In genomic region chr11:46373071-46374030, GRCm38 (mm10) we compare ENCODE assay signal across 23 mouse cellular contexts. TPM values are rescaled to one million over a fixed set of nuclear protein-coding genes. Genes with fewer than 3 reads are reported as not detected.
DNase-seq lines count a peak whose midpoint lies in the region; ATAC-seq lines count a peak whose summit lies in the region.
"Had no signal": no experiment of that assay in that cellular context is flagged by ENCODE, and none has a peak within 500 bp of the region (broad histone marks: within the 10 kb centered on the region; RNA-seq: fewer than 3 reads in every experiment).

No protein-coding gene starts in this region.

- 84% methylated on average over 13 of the region's 13 CpGs for WGBS in midbrain, embryonic 13.5 days

- peak; percentile 31 to 43 for DNase-seq in B cell, adult 2 months
- DNase-seq in CD4-positive, CD25-positive, alpha-beta regulatory T cell, adult 2 months (ENCODE audit: low read depth, low spot score): peak; percentile 73
- peak; percentile 86 for DNase-seq in induced T-regulatory cell, adult 2 months (ENCODE audit: low read depth)
- peak; percentile 81 for DNase-seq in naive thymus-derived CD4-positive, alpha-beta T cell, adult 2 months (ENCODE audit: low read depth)
- no peak for DNase-seq in yolk sac, embryonic 10.5 days (ENCODE audit: low spot score)
- no peak for DNase-seq in kidney, postnatal 25 days
- DNase-seq: cerebellum, adult 9-10 months; embryo, embryonic 11 days; heart, postnatal 36 days; retina, postnatal 1 day had no signal

- no peaks in the 10 kb centered on the region for H3K4me1 ChIP-seq in midbrain, embryonic 13.5 days (replicated peaks)
- H3K4me1 ChIP-seq: heart, embryonic 13.5 days; kidney, embryonic 15.5 days; limb, embryonic 15.5 days; stomach, embryonic 15.5 days had no signal

- no peak overlapping the region for H3K27ac ChIP-seq in midbrain, embryonic 13.5 days
- H3K27ac ChIP-seq: heart, embryonic 13.5 days; hindbrain, embryonic 14.5 days; kidney, embryonic 15.5 days; limb, embryonic 15.5 days; liver, embryonic 15.5 days; stomach, embryonic 15.5 days had no signal

- H3K27me3 ChIP-seq in midbrain, embryonic 13.5 days: no peaks in the 10 kb centered on the region
- H3K27me3 ChIP-seq: heart, embryonic 13.5 days; kidney, embryonic 15.5 days; limb, embryonic 15.5 days; liver, embryonic 15.5 days; megakaryocyte, embryonic 14.5 days; stomach, embryonic 15.5 days had no signal

- no peak overlapping the region for H3K9ac ChIP-seq in midbrain, embryonic 13.5 days (replicated peaks)
- H3K9ac ChIP-seq: heart, embryonic 13.5 days; hindbrain, embryonic 14.5 days; kidney, embryonic 15.5 days; limb, embryonic 15.5 days; liver, embryonic 15.5 days; stomach, embryonic 15.5 days had no signal

- H3K9me3 ChIP-seq in midbrain, embryonic 13.5 days: no peaks in the 10 kb centered on the region
- H3K9me3 ChIP-seq: heart, embryonic 13.5 days; kidney, embryonic 15.5 days; limb, embryonic 15.5 days; liver, embryonic 15.5 days; megakaryocyte, embryonic 14.5 days; stomach, embryonic 15.5 days had no signal

- H3K4me2 ChIP-seq in midbrain, embryonic 13.5 days (replicated peaks): no peak overlapping the region
- H3K4me2 ChIP-seq: heart, embryonic 13.5 days; hindbrain, embryonic 14.5 days; kidney, embryonic 15.5 days; limb, embryonic 15.5 days; liver, embryonic 15.5 days; stomach, embryonic 15.5 days had no signal

- no peak for ATAC-seq in midbrain, embryonic 13.5 days
- ATAC-seq: forebrain, embryonic 16.5 days; intestine, embryonic 16.5 days; lung, postnatal 0 days; midbrain, embryonic 16.5 days had no signal

- H3K4me3 ChIP-seq in midbrain, embryonic 13.5 days (replicated peaks): no peak overlapping the region
- H3K4me3 ChIP-seq: heart, embryonic 13.5 days; kidney, embryonic 15.5 days; limb, embryonic 15.5 days; liver, embryonic 15.5 days; megakaryocyte, embryonic 14.5 days; stomach, embryonic 15.5 days had no signal

- no peaks in the 10 kb centered on the region for H3K36me3 ChIP-seq in midbrain, embryonic 13.5 days
- H3K36me3 ChIP-seq: heart, embryonic 13.5 days; kidney, embryonic 15.5 days; limb, embryonic 15.5 days; liver, embryonic 15.5 days; stomach, embryonic 15.5 days had no signal

RNA-seq across cellular contexts. Expression of gene Itk, which starts 16.0 kb away (rescaled TPM):
- polyA plus RNA-seq in midbrain, embryonic 13.5 days (2015; fragmentation: Nextera tagmentation; extraction: Ambion mirVana): not detected in 2 replicates
- polyA plus RNA-seq: forebrain, embryonic 16.5 days; heart, embryonic 13.5 days; midbrain, embryonic 16.5 days had no signal

RNA-seq across cellular contexts. Expression of gene Fam71b, which starts 23.0 kb away (rescaled TPM):
- polyA plus RNA-seq in midbrain, embryonic 13.5 days (2015; fragmentation: Nextera tagmentation; extraction: Ambion mirVana): not detected in 2 replicates
- polyA plus RNA-seq: embryonic facial prominence, embryonic 14.5 days; forebrain, embryonic 16.5 days; heart, embryonic 13.5 days; hindbrain, embryonic 14.5 days; intestine, embryonic 16.5 days; kidney, embryonic 15.5 days; limb, embryonic 15.5 days; liver, embryonic 15.5 days; lung, postnatal 0 days; midbrain, embryonic 16.5 days; stomach, embryonic 15.5 days had no signal

Comparison
In these comparisons a context has a peak if more than half of its experiments do, and no peak if none do; other contexts are left out.
1. DNase-seq: peak in B cell, adult 2 months (2 of 2), CD4-positive, CD25-positive, alpha-beta regulatory T cell, adult 2 months (single experiment), induced T-regulatory cell, adult 2 months (single experiment) and naive thymus-derived CD4-positive, alpha-beta T cell, adult 2 months (single experiment); none in yolk sac, embryonic 10.5 days (single experiment) and kidney, postnatal 25 days (0 of 2).